Mouse (Mus musculus): ENCODE measurements around the gene Col6a2.

Col6a2 gene

GRCm38 (mm10) chr10:76622928-76623680 is at the start of gene Col6a2:
Col6a2 (minus strand) TSS chr10:76623630.
- DNase-seq, result peak; percentile 66

DNA sequence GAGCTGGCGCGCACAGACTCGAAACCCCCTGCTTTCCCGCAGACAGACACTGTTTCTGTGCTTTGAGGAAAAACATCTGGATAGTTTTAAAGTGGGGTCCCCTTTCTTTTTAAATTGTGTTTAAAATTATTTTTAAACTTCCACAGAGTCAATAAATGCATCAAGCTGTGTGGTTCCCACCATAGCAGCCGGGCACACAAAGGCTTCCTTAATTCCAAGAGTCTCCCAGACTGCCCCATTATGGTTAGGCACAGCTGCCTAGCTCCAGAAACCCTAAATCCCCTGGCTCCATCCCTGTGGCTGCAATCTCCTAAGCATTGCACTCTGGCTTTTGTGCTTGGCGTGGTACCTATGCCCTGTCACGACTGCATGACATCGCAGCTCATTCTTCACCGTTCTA is 48.5 kb upstream of the Col6a2 start:
- no peak for DNase-seq

- no peak for DNase-seq
These were observed 45.5 kb upstream of the Col6a2 start for GRCm38 (mm10) chr10:76668947-76669284.

DNA sequence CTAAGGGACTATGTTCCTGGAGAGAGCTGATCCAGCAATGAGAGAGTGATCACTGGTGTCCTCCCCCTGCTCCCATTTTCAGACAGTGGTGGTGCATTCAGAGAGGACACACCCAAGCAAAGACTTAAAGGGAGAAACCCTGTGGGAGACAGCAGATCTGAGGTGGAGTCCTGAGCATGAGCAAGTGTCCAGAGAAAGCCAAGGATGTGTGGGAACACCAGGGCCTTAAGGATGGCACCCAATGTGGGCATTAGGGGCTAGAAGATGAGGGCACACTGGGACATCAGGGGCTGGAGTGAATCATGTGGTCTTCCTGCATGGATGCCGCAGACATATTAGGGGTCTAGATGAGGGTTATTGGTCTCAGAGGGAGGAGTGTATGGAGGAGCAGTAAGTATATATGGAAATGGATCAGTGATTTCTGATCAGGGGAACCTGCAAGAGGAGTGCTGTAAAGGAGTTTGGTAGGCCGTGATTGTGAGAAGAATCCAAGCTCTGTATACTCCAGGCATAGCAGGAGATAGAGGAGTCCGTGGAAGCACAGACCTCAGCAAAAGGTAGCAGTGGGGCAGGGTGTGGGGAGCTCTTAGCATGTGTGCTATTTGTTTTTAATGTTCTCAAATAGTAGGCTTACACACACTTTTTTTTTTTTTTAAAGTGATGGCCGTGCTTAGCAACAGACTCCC is 45.0 kb upstream of the Col6a2 start:
- no peak for DNase-seq

GRCm38 (mm10) chr10:76667197-76667805 is 43.9 kb upstream of the Col6a2 start:
- DNase-seq, result no peak

GRCm38 (mm10) chr10:76665551-76665950 is 42.1 kb upstream of the Col6a2 start:
- no peak for DNase-seq

GRCm38 (mm10) chr10:76664156-76665115 is 41.0 kb upstream of the Col6a2 start:
- DNase-seq, result peak; percentile 32

DNA sequence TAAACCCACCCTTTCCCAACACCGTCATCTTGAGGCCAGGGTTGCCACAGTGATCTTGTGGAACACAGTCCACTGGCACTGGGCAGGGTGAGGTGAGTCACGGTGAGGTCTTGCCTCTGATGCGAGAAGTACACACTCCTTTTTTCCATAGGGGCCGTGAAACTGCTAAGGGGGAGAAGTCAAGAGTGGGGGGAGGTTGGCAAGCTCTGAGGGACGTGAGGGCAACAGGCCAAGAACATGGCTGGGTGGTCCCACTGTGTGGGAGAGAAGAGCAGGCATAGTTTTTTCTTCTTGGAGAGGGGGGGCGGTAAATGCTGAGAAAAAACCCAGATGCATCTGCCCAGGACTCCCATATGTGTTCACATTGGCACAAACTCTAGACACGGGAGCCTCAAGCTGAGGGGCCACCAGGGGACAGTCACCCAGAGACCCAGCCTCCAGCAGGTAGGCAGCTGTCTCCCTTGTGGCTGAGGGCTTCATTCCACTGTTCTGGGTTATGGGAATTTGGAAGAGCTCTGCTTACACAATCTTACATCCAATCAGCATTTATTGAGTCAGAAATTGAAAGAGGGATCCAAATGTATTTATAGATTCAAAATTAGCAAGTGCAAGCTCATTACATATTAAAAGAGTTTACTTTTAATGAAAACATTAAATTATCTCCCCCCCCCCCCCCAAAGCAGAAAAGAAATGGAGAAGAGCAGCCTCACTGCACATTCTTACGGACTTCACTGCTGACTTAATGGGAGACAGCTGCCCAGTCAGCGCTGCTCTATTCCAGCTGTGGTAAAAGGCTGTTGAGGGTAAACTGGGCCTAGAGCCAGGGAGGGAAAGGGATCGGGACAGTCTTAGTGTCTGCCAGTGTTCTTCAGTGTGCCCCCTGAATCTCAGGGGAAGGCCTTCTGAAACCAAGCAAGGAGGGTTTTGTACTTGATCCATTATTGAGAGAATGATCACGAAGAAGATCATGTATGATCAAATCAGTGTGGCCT is 30.2 kb upstream of the Col6a2 start:
- DNase-seq, result no peak

DNA sequence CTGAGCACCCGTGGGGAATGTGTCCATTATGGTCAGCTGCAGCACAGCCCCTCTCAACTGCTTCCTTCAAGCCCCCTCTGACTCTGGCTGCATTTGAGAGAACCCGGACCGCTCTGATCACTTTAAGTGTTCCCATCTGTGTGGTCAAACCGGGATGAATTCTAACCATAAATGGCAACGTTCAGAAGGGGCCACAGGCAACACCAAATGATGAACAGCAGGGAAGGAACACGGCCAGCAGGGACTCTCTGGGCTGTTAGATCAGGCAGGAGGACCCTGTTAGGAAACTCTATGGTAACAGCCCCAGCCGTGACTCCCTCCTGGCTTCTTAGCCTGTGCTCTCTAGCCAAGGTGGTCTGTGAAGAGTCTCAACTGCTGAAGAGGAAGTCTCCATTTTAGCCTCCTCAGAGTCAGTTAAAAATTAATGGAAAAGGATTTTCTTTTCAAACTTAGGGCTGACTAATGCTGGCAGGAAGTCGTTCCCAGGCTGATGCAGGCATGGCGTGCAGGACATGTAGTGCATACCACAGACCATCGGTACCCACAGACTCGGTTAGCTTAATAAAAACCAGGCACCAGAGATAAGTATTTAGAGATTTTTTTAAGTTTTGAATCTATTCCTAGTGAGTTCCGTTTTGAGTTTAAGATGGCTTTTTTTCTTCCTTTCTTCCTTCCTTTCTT is 27.4 kb upstream of the Col6a2 start:
- DNase-seq, result no peak

DNA sequence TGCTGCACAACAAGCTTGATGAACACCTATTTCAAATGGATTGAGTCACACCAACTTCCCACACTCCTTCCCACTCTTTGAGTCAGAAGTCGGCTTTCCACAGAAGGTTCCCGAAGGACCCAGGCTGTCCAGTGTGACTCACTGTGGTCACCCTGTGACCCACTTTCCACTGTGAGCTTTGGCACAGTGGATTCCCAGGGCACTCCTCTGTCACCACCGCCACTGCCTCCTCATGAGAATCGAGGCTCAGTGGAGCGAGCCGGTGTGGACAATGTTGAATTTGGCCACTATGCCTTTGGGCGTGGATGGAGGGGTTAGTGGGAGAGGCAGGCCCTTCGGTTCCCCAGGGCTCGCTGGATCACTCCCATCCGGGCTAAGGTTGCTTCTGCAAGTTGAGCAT is 25.3 kb upstream of the Col6a2 start:
- no peak for DNase-seq

GRCm38 (mm10) chr10:76647390-76647789 is 24.0 kb upstream of the Col6a2 start:
- no peak for DNase-seq

GRCm38 (mm10) chr10:76645686-76646085 is 22.3 kb upstream of the Col6a2 start:
- DNase-seq, result no peak

- DNase-seq, result no peak
These were observed 21.6 kb upstream of the Col6a2 start for GRCm38 (mm10) chr10:76645066-76645465.

DNA sequence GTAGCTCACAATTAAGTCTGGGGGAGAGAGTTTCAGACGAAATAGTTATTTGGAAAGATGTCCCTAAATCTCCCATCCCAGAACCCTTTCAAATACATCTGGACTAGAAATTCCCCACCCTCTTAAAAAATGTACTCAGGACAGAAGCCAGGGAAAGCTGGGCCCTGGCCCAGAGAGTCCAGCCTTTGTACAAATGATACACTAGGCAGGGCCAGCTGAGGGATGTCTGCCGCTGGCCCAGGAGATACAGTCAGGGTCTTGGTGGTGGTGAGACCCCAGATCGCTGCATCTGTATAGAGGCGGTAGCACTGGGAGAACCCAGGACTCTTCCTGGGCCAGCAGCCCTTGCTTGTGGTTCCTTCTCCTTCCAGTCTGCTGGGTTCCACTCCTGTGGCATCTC is 20.6 kb upstream of the Col6a2 start:
- no peak for DNase-seq

DNA sequence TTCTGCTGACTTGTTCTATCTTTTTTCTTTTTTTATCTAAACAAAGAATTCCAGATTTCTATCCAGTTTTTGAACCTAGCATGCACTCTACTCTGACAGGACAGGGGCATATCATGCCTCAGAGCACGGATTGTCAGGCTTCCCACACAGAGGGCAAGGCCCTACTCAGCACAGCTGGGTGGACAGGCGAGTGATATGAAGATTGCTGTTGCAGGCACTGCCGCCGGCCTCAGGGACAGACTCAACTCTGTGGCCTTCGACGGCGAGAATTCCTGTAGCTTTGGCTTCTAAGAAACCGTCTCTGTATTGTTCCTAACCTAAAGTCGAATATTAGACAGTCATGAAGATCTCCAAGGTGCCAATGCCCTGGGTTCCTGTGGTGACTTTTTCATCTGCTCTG is 20.0 kb upstream of the Col6a2 start:
- no peak for DNase-seq

DNA sequence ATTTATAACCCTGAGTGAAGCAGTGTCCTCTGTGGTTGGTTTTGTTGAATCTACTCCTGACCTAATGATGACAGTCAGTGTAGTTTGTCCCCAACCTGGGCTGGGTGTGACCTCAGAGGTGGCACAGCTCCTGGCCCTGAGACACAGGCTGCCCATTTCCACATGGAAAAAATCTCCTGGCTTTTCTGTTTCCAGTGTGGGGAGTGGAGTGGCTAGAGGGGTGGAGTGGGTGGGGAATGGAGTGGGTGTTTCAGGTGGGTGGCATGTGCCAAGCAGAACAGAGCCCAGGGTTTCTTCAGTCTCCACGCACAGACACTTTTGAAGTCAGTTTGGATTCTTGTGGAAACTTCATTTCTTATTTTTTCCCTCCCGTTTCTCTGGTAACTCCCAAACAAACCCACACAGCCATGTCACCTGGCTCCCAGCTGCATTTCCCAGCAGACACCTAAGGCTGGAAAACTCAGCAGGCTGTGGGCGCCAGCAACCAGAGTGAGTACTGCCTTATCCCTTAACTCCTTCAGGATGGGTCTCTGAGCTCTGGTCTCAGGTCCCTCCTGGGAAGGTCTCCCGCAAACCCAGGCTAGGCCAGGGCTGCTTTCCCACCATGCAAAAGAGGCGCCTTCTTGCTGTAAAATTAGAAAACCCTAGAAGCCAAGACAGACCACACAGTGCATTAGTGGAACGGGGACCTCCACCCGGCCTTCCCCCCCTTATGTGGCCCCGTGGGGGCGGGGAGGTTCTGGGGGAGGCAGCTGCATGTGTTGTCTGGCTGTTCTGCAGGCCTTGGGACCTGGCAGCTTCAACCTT is 19.4 kb upstream of the Col6a2 start:
- no peak for DNase-seq

GRCm38 (mm10) chr10:76641894-76642627 is 18.6 kb upstream of the Col6a2 start:
- DNase-seq, result no peak

DNA sequence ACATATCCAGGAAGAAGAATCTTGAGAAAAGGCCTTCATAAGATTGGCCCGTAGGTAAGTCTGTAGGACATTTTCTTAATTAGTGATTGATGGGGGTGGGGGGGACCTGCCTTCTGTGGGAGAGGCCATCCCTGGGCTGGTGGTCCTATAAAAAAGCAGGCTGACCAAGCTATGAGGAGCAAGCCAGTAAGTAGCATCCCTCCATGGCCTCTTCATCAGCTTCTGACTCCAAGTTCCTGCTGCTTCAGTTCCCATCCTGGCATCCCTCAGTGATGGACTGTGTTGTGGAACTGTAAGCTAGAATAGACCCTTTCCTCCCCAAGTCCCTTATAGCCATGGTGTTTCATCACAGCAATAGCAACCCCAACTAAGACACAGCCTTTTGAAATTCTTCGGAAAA is 16.5 kb upstream of the Col6a2 start:
- no peak for DNase-seq

DNA sequence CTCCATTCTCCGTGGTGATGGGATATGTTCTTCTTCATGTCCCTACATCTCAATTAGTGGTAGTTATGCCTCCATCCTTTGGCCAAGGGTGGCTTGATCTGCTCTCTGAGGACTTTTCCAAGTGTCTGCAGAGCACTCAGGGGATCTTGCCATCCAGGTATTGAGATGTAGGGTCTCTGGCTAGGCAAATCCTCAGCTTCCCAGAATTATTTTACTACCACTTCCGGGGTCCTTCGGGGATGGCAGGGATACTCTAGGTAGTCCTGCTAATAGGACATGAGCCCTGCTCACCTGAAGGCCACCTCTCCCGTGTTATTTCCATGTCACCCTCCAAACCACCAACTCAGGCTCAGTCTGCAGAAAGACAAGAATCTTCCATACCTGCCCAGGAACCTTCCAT is 13.2 kb upstream of the Col6a2 start:
- no peak for DNase-seq

GRCm38 (mm10) chr10:76636026-76636425 is 12.6 kb upstream of the Col6a2 start:
- DNase-seq, result no peak
